Mouse (Mus musculus) 3T3-L1 (cell line): ENCODE data around the gene Antxr2.
A peak's percentile ranks its signal among the peaks of the same experiment; 100 is the strongest.

ENCODE experiments used
- DNase-seq: peaks from one replicate; pipeline ENCODE4 v3.0.0-alpha.2; 2015; ENCODE audit warnings: low read depth, low spot score

Antxr2 gene

GRCm38 (mm10) chr5:97837333-97837732, 193.5 kb downstream of the Antxr2 start:
- peak; percentile 30 for DNase-seq

- DNase-seq, result peak; percentile 20
These were observed 195.4 kb downstream of the Antxr2 start for GRCm38 (mm10) chr5:97835418-97835817.

- peak; percentile 94 for DNase-seq
These were observed 196.1 kb downstream of the Antxr2 start for GRCm38 (mm10) chr5:97834770-97835169.
